In the genomic region with DNA sequence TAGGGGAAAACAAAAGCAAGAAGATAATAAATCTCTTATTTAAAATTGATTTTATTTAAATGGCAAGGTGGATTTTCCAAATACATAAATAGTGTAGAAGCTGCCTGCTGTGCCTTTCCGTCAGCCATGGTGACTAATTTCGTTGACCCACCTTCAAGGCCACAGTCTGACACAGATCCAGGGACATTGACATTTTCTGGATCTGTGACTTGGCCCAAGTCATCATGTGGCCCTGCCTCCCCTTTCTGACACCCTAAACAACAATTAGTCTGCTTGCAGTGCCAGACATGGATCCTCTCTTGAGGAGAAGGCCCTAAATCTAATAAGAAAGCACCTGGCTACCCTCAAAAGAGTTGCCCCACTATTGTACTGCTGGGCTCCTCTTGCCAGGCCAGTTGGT, we compare ENCODE assay signal across 15 mouse cellular contexts.
"Had no signal": no experiment of that assay in that cellular context is flagged by ENCODE, and none has a peak within 500 bp of the region (broad histone marks: within the 10 kb centered on the region; RNA-seq: fewer than 3 reads in every experiment).

No protein-coding gene starts in this region.

- H3K36me3 ChIP-seq: liver, embryonic 13.5 days; midbrain, embryonic 12.5 days; midbrain, embryonic 15.5 days; neural tube, embryonic 12.5 days; neural tube, embryonic 15.5 days; stomach, embryonic 15.5 days had no signal

- H3K4me1 ChIP-seq: liver, embryonic 13.5 days; midbrain, embryonic 12.5 days; neural tube, embryonic 12.5 days; stomach, embryonic 15.5 days had no signal

- H3K9me3 ChIP-seq: liver, embryonic 13.5 days; midbrain, embryonic 12.5 days; midbrain, embryonic 15.5 days; neural tube, embryonic 12.5 days; neural tube, embryonic 15.5 days; stomach, embryonic 15.5 days had no signal

- H3K4me3 ChIP-seq: liver, embryonic 13.5 days; midbrain, embryonic 12.5 days; midbrain, embryonic 15.5 days; neural tube, embryonic 12.5 days; neural tube, embryonic 15.5 days; stomach, embryonic 15.5 days had no signal

- H3K27ac ChIP-seq: liver, embryonic 13.5 days; macrophage; midbrain, embryonic 12.5 days; midbrain, embryonic 15.5 days; neural tube, embryonic 12.5 days; neural tube, embryonic 15.5 days; stomach, embryonic 15.5 days had no signal

- DNase-seq: kidney, adult 9 months; kidney, postnatal 14 days; kidney, postnatal 4 days; liver, embryonic 13.5 days; lung, adult 2 months; right cerebral cortex, adult 18-20 months; right cerebral cortex, postnatal 14 days; spleen, adult 18-20 months; thymus, postnatal 25 days had no signal

- H3K27me3 ChIP-seq: liver, embryonic 13.5 days; midbrain, embryonic 12.5 days; midbrain, embryonic 15.5 days; neural tube, embryonic 12.5 days; neural tube, embryonic 15.5 days; stomach, embryonic 15.5 days had no signal
